Mouse (Mus musculus): ENCODE results near the gene Tmem135. TPM values are rescaled to one million over a fixed set of nuclear protein-coding genes. Genes with fewer than 3 reads are reported as not detected.

Tmem135 gene
- total and polyA plus RNA-seq, 2 experiments from 2014 or later, result 31.4 to 33.5 TPM

DNA sequence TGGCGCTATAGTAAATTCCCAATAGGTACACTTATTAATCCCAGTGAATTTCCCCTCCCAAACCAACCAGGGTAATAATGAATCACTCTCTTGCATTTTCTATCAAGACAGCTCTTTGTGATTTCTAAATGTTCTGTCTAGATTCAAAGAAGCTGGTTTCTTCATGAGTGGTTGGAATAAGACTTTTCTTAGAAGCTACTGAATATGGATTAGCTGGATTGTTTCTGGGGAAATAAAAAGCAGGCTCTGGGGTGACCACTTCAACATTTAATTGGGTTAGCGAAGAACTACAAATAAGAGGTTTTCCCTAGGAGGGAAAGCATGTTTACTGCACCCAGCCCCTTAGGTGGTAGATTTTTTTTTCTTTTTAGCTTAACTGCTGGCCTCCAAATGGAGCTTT, 3.3 kb downstream of the Tmem135 start:
- H3K27ac ChIP-seq, result no peak overlapping the region
- no peak for DNase-seq (ENCODE audit: low spot score)
- H3K27me3 ChIP-seq (ENCODE audit: insufficient read depth, low read length), result no peaks in the 10 kb centered on the region
- H3K9ac ChIP-seq (replicated peaks; ENCODE audit: low read length), result no peak overlapping the region
- no peaks in the 10 kb centered on the region for H3K9me3 ChIP-seq (ENCODE audit: low read length)
- 66% methylated on average over 2 of the region's 2 CpGs for WGBS
- H3K36me3 ChIP-seq (ENCODE audit: insufficient read depth, low read length), result no peaks in the 10 kb centered on the region
- no peaks in the 10 kb centered on the region for H3K4me1 ChIP-seq (ENCODE audit: insufficient read depth, low read length)
- no peak overlapping the region for H3K4me3 ChIP-seq (ENCODE audit: low read length)
- no peak overlapping the region for H3K4me2 ChIP-seq (ENCODE audit: low read depth, low read length)
- TF ChIP-seq CTCF (IDR thresholded peaks at IDR 0.05; ENCODE audit: low read depth), result no peak
- ATAC-seq, result no peak

GRCm38 (mm10) chr7:89397837-89398534, 6.0 kb downstream of the Tmem135 start:
- DNase-seq (ENCODE audit: low spot score), result no peak
- no peak overlapping the region for H3K4me2 ChIP-seq (ENCODE audit: low read depth, low read length)

GRCm38 (mm10) chr7:89396386-89396785, 7.6 kb downstream of the Tmem135 start:
- WGBS, result 67% methylated on average over 8 of the region's 8 CpGs
- H3K4me2 ChIP-seq (ENCODE audit: low read depth, low read length), result no peak overlapping the region
- ATAC-seq, result no peak

More at GRCm38 (mm10) chr7:89397837-89398534, 6.0 kb downstream of the Tmem135 start:
- TF ChIP-seq CTCF (IDR thresholded peaks at IDR 0.05; ENCODE audit: low read depth), result no peak
- ATAC-seq, result no peak
- Histone ChIP-seq H3K4me3 (ENCODE audit: low read length) (no peak overlapping the region), H3K27ac (no peak overlapping the region), H3K27me3 (ENCODE audit: insufficient read depth, low read length) (no peaks in the 10 kb centered on the region), H3K9ac (replicated peaks; ENCODE audit: low read length) (no peak overlapping the region), H3K9me3 (ENCODE audit: low read length) (no peaks in the 10 kb centered on the region), H3K36me3 (ENCODE audit: insufficient read depth, low read length) (no peaks in the 10 kb centered on the region), H3K4me1 (ENCODE audit: insufficient read depth, low read length) (no peaks in the 10 kb centered on the region)
- WGBS, result 76% methylated on average over 3 of the region's 3 CpGs

GRCm38 (mm10) chr7:89395399-89395798, 8.6 kb downstream of the Tmem135 start:
- no peak overlapping the region for H3K4me2 ChIP-seq (ENCODE audit: low read depth, low read length)

More at GRCm38 (mm10) chr7:89396386-89396785, 7.6 kb downstream of the Tmem135 start:
- Histone ChIP-seq H3K36me3 (ENCODE audit: insufficient read depth, low read length) (no peaks in the 10 kb centered on the region), H3K4me3 (ENCODE audit: low read length) (no peak overlapping the region), H3K4me1 (ENCODE audit: insufficient read depth, low read length) (no peaks in the 10 kb centered on the region), H3K9me3 (ENCODE audit: low read length) (no peaks in the 10 kb centered on the region), H3K27ac (no peak overlapping the region), H3K9ac (replicated peaks; ENCODE audit: low read length) (no peak overlapping the region), H3K27me3 (ENCODE audit: insufficient read depth, low read length) (no peaks in the 10 kb centered on the region)
- TF ChIP-seq CTCF (IDR thresholded peaks at IDR 0.05; ENCODE audit: low read depth), result no peak
- DNase-seq (ENCODE audit: low spot score), result no peak

DNA sequence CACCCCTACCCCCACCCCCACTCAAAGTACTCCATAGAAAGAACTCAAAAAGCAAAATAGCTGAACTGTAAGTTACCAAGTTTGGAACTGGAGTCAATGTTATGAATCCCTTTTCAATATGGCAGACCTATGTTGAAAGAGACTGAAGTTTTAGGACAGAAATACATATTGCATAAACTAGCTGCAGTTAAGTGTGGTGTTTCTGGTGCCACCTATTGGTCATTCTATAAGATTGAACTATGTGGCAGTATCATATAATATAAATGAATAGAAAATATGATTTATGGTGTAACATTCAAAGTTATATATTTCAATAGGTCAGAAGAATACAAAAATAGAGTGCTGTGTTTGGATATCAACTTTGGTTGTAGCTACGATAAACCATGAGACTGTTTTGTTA, 11.2 kb downstream of the Tmem135 start:
- Histone ChIP-seq H3K4me3 (ENCODE audit: low read length) (no peak overlapping the region), H3K27ac (no peak overlapping the region), H3K4me2 (ENCODE audit: low read depth, low read length) (no peak overlapping the region), H3K4me1 (ENCODE audit: insufficient read depth, low read length) (no peaks in the 10 kb centered on the region), H3K9ac (replicated peaks; ENCODE audit: low read length) (no peak overlapping the region), H3K27me3 (ENCODE audit: insufficient read depth, low read length) (no peaks in the 10 kb centered on the region), H3K36me3 (ENCODE audit: insufficient read depth, low read length) (no peaks in the 10 kb centered on the region), H3K9me3 (ENCODE audit: low read length) (no peaks in the 10 kb centered on the region)
- ATAC-seq (no peak), DNase-seq (ENCODE audit: low spot score) (no peak)
- peak; percentile 28; the same call in 1 of the 2 replicates for TF ChIP-seq CTCF (IDR thresholded peaks at IDR 0.05; ENCODE audit: low read depth)
- 96% methylated on average over 1 of the region's 1 CpGs for WGBS

More at GRCm38 (mm10) chr7:89395399-89395798, 8.6 kb downstream of the Tmem135 start:
- no peak for ATAC-seq
- H3K9ac ChIP-seq (replicated peaks; ENCODE audit: low read length), result no peak overlapping the region
- no peak overlapping the region for H3K27ac ChIP-seq
- DNase-seq (ENCODE audit: low spot score), result no peak
- no peaks in the 10 kb centered on the region for H3K27me3 ChIP-seq (ENCODE audit: insufficient read depth, low read length)
- H3K4me1 ChIP-seq (ENCODE audit: insufficient read depth, low read length), result no peaks in the 10 kb centered on the region
- no peak for TF ChIP-seq CTCF (IDR thresholded peaks at IDR 0.05; ENCODE audit: low read depth)
- H3K4me3 ChIP-seq (ENCODE audit: low read length), result no peak overlapping the region
- 79% methylated on average over 1 of the region's 1 CpGs for WGBS
- no peaks in the 10 kb centered on the region for H3K36me3 ChIP-seq (ENCODE audit: insufficient read depth, low read length)
- H3K9me3 ChIP-seq (ENCODE audit: low read length), result no peaks in the 10 kb centered on the region

DNA sequence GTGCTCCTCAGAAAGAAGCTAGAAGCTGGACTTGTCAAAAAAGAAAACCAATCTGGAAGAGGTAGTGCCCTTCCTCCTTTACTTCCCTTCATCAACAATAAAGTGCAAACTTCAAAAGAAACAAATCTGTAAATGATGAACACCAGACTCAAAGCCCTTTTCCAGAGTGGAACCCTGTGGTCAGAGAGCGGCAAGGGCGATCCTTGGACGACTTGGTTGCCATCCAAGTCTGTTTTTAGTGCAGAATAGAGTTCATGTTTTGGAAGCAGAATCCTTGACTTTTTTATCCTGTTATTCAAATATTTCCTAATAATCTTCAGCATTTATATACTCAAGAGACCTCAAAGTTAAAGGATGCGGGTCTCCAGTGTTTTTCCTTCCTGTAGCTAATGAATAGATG, 11.6 kb downstream of the Tmem135 start:
- no peak for DNase-seq (ENCODE audit: low spot score)
- no peak overlapping the region for H3K4me2 ChIP-seq (ENCODE audit: low read depth, low read length)
- H3K27me3 ChIP-seq (ENCODE audit: insufficient read depth, low read length), result no peaks in the 10 kb centered on the region
- no peak for ATAC-seq
- no peak overlapping the region for H3K4me3 ChIP-seq (ENCODE audit: low read length)
- H3K36me3 ChIP-seq (ENCODE audit: insufficient read depth, low read length), result no peaks in the 10 kb centered on the region
- H3K4me1 ChIP-seq (ENCODE audit: insufficient read depth, low read length), result no peaks in the 10 kb centered on the region
- no peak overlapping the region for H3K9ac ChIP-seq (replicated peaks; ENCODE audit: low read length)
- no peaks in the 10 kb centered on the region for H3K9me3 ChIP-seq (ENCODE audit: low read length)
- no peak for TF ChIP-seq CTCF (IDR thresholded peaks at IDR 0.05; ENCODE audit: low read depth)
- 76% methylated on average over 4 of the region's 4 CpGs for WGBS
- no peak overlapping the region for H3K27ac ChIP-seq

DNA sequence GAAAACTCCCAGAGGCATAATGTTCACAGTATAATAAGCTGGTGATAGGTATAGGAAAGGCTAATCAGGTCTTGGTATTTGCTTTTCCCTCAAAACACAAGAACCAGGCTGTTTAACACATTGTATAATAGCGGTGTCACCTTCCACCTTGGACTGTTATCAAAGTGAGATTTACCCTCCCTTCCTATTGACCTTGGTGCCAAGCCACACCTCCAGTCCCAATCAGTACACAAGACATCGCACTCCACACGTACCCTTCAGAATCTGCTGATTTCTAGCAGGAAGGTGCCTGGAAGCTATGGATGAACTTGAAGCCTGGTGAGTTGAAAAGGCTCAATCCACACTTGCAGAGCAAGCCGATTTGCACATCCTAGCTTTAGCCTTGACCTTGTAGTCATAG, 12.2 kb downstream of the Tmem135 start:
- Histone ChIP-seq H3K4me3 (ENCODE audit: low read length) (no peak overlapping the region), H3K27ac (no peak overlapping the region), H3K9me3 (ENCODE audit: low read length) (no peaks in the 10 kb centered on the region), H3K4me1 (ENCODE audit: insufficient read depth, low read length) (no peaks in the 10 kb centered on the region), H3K9ac (replicated peaks; ENCODE audit: low read length) (no peak overlapping the region), H3K4me2 (ENCODE audit: low read depth, low read length) (no peak overlapping the region), H3K36me3 (ENCODE audit: insufficient read depth, low read length) (no peaks in the 10 kb centered on the region), H3K27me3 (ENCODE audit: insufficient read depth, low read length) (no peaks in the 10 kb centered on the region)
- DNase-seq (ENCODE audit: low spot score), result no peak
- no peak for TF ChIP-seq CTCF (IDR thresholded peaks at IDR 0.05; ENCODE audit: low read depth)
- 79% methylated on average over 4 of the region's 4 CpGs for WGBS
- no peak for ATAC-seq

All from hindbrain, postnatal 0 days (tissue).